Mouse (Mus musculus) heart, embryonic 15.5 days (tissue): ENCODE data around the gene Olfr1328. TPM values are rescaled to one million over a fixed set of nuclear protein-coding genes. Genes with fewer than 3 reads are reported as not detected.

Experiments used
- polyA plus RNA-seq: library from polyadenylated mRNA; unstranded; fragments of >200 nt; fragmentation: Nextera tagmentation; extraction: Ambion mirVana; gene quantifications from 2 replicates; pipeline ENCODE4 v1.2.1, GENCODE M21; 2015

Gene Olfr1328
- polyA plus RNA-seq, 1 experiment from 2014 or later, result 0.04 TPM

Other genes with a start within 250 kb of the Olfr1328 start
- gene Olfr1342, start 245.9 kb downstream of the Olfr1328 start, polyA plus RNA-seq, result not detected in 2 replicates
- gene Olfr1341, start 235.1 kb downstream of the Olfr1328 start, polyA plus RNA-seq, result not detected in 2 replicates
- not detected in 2 replicates for gene Olfr1340, start 218.5 kb downstream of the Olfr1328 start, polyA plus RNA-seq
- gene Olfr1339, start 206.4 kb downstream of the Olfr1328 start, polyA plus RNA-seq, result not detected in 2 replicates
- gene Olfr1338, start 179.9 kb downstream of the Olfr1328 start, polyA plus RNA-seq, result not detected in 2 replicates
- gene Olfr1337, start 156.0 kb downstream of the Olfr1328 start, polyA plus RNA-seq, result not detected in 2 replicates
- not detected in 2 replicates for gene Olfr1335, start 128.7 kb downstream of the Olfr1328 start, polyA plus RNA-seq
- gene Olfr1333, start 102.3 kb downstream of the Olfr1328 start, polyA plus RNA-seq, result not detected in 2 replicates
- gene Olfr1331, start 74.0 kb downstream of the Olfr1328 start, polyA plus RNA-seq, result not detected in 2 replicates
- gene Olfr1330, start 50.0 kb downstream of the Olfr1328 start, polyA plus RNA-seq, result 0.06 and 0.08 TPM in 2 replicates
- not detected in 2 replicates for gene Olfr1329, start 21.1 kb downstream of the Olfr1328 start, polyA plus RNA-seq
- gene Lao1, start 23.0 kb upstream of the Olfr1328 start, polyA plus RNA-seq, result not detected in 2 replicates
- 119 and 127 TPM in 2 replicates for gene Slc2a1, start 170.1 kb upstream of the Olfr1328 start, polyA plus RNA-seq
- 9.9 and 10.6 TPM in 2 replicates for gene Zfp691, start 235.6 kb upstream of the Olfr1328 start, polyA plus RNA-seq